Mouse (Mus musculus) lung, embryonic 14.5 days (tissue): ENCODE results near the gene Bri3bp. TPM values are rescaled to one million over a fixed set of nuclear protein-coding genes. Genes with fewer than 3 reads are reported as not detected.

ENCODE experiments used
- ATAC-seq: fragments of 200-750 bp; cut with Nextera tagmentation; 2 replicates; pipeline ENCODE4 v1.8.0; 2017; ENCODE audit warnings: mild to moderate bottlenecking, moderate TSS enrichment, moderate library complexity; ENCODE audit not compliant: insufficient read depth
- DNase-seq: peaks from one replicate; pipeline ENCODE4 v3.0.0-alpha.2; 2015
- H3K27ac ChIP-seq: fragments of 300-500 bp; sonication (generic); 2 replicates; pipeline ENCODE4 v1.5.1; 2014; ENCODE audit warnings: low read depth, mild to moderate bottlenecking, moderate library complexity
- H3K27me3 ChIP-seq: fragments of 300-500 bp; sonication (generic); 2 replicates; pipeline ENCODE4 v1.6.1; 2014; ENCODE audit warnings: low read length, control low read depth; ENCODE audit not compliant: insufficient read depth
- H3K36me3 ChIP-seq: fragments of 300-500 bp; sonication (generic); 2 replicates; pipeline ENCODE4 v1.6.1; 2014; ENCODE audit warnings: control low read depth; ENCODE audit not compliant: insufficient read depth
- H3K4me1 ChIP-seq: fragments of 300-500 bp; sonication (generic); 2 replicates; pipeline ENCODE4 v1.6.1; 2014; ENCODE audit warnings: antibody characterized with exemption, control low read depth; ENCODE audit not compliant: insufficient read depth
- H3K4me2 ChIP-seq: fragments of 300-500 bp; sonication (generic); 2 replicates; pipeline ENCODE4 v1.6.1; 2014; ENCODE audit warnings: mild to moderate bottlenecking
- H3K4me3 ChIP-seq: fragments of 300-500 bp; sonication (generic); 2 replicates; pipeline ENCODE4 v1.5.1; 2014; ENCODE audit warnings: low read depth, low read length
- H3K9ac ChIP-seq: fragments of 300-500 bp; sonication (generic); 2 replicates; pipeline ENCODE4 v1.6.1; 2014
- H3K9me3 ChIP-seq: fragments of 300-500 bp; sonication (generic); 2 replicates; pipeline ENCODE4 v1.6.1; 2016; ENCODE audit warnings: low read depth, low read length, control low read depth
- CTCF ChIP-seq: IDR thresholded peaks from 2 replicates; pipeline ENCODE4 v1.5.1; 2016; ENCODE audit warnings: antibody characterized with exemption, low read depth
- WGBS: fragments of 180-500 bp; shearing (Covaris S2); extraction: QIAGEN DNeasy Blood & Tissue Kit; methylation state at CpG from one replicate; pipeline ENCODE4 v1.1.7; 2014; 5-methylcytosine and 5-hydroxymethylcytosine counted together
- polyA plus RNA-seq: library from polyadenylated mRNA; unstranded; fragments of >200 nt; fragmentation: Nextera tagmentation; extraction: Ambion mirVana; gene quantifications from 2 replicates; pipeline ENCODE4 v1.2.1, GENCODE M21; 2014

The Bri3bp gene
- polyA plus RNA-seq, 1 experiment from 2014 or later = 37.9 TPM

DNA sequence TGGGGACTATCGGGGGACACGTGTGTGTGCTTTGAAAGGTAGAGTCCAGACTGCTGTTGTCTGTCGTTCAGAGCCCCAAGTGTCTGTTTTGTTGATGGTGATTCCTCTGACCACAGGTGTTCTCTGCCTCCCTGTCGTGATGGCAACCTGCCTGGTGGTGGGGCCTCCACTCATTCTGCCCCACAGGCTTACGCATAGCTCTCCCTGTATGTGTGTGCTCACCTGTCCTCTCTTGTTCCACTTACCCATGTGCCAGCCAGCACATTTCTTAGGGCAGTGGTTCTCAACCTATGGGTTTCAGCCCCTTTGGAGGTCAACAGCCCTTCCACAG is 51.7 kb downstream of the Bri3bp start:
- TF ChIP-seq CTCF = no peak
- Histone ChIP-seq H3K4me3 (no peak overlapping the region), H3K4me1 (no peaks in the 10 kb centered on the region), H3K9me3 (no peaks in the 10 kb centered on the region), H3K36me3 (peaks cover 30% of the 10 kb centered on the region; the same call in 1 of the 2 replicates), H3K4me2 (no peak overlapping the region), H3K27me3 (no peaks in the 10 kb centered on the region), H3K9ac (no peak overlapping the region), H3K27ac (no peak overlapping the region)
- DNase-seq (no peak), ATAC-seq (no peak)
- 71% methylated on average over 5 of the region's 5 CpGs for WGBS

- ATAC-seq (no peak), DNase-seq (no peak)
- no peak for TF ChIP-seq CTCF
- H3K4me1 ChIP-seq = no peaks in the 10 kb centered on the region
- no peak overlapping the region for H3K27ac ChIP-seq
- H3K27me3 ChIP-seq = no peaks in the 10 kb centered on the region
- 85% methylated on average over 10 of the region's 10 CpGs for WGBS
- no peak overlapping the region for H3K4me2 ChIP-seq
- H3K9me3 ChIP-seq = no peaks in the 10 kb centered on the region
- no peak overlapping the region for H3K9ac ChIP-seq
- H3K4me3 ChIP-seq = no peak overlapping the region
- peaks cover 18% of the 10 kb centered on the region; the same call in 1 of the 2 replicates for H3K36me3 ChIP-seq
Measured at GRCm38 (mm10) chr5:125495655-125496054, 54.3 kb downstream of the Bri3bp start.

DNA sequence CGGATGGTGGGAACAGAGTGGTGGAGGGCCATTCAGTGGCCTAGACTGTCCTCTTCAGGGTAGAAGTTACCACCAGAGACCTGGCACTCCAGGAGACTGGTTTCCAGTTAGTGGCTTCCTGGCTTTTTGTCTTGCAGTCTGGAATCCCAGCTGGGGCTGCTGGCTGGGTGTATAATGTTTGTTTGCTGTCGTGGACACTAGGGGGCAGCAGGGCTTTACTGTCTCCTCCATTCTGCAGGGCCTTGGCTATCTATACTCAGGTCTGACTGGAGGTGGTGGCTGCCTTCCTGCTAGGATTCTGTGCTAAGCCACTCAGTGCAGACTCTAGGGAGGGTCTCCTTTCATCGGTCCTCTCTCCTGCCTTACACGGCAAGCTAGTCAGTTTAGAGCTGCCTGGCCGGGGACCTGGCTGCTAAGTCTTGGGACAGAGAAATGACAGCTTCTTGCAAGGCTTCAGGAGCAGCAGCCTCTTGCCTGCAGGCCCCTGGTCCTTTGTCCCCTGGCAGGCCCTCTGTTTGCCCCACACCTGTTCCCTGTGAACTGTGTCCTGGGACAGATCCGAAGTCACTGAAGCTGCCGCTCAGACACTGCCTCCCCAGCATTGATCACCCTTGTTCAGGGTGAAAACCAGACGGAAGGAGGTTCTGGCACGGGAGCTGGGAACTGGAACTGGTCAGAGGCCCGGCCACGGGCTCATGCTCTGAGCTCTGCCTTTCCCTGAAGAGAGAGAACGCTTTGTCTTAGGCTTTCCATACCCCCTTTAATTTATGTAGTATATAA is 56.6 kb downstream of the Bri3bp start:
- H3K4me2 ChIP-seq = no peak overlapping the region
- H3K4me1 ChIP-seq = no peaks in the 10 kb centered on the region
- no peaks in the 10 kb centered on the region for H3K9me3 ChIP-seq
- peak; percentile 69 for TF ChIP-seq CTCF
- peaks cover 17% of the 10 kb centered on the region; the same call in 1 of the 2 replicates for H3K36me3 ChIP-seq
- 69% methylated on average over 12 of the region's 12 CpGs for WGBS
- no peak overlapping the region for H3K27ac ChIP-seq
- ATAC-seq = peak; percentile 35; the same call in 1 of the 2 replicates
- DNase-seq = peak; percentile 75
- no peak overlapping the region for H3K9ac ChIP-seq
- H3K4me3 ChIP-seq = no peak overlapping the region
- no peaks in the 10 kb centered on the region for H3K27me3 ChIP-seq

- no peak overlapping the region for H3K27ac ChIP-seq
Measured at GRCm38 (mm10) chr5:125501505-125501904, 60.1 kb downstream of the Bri3bp start.

DNA sequence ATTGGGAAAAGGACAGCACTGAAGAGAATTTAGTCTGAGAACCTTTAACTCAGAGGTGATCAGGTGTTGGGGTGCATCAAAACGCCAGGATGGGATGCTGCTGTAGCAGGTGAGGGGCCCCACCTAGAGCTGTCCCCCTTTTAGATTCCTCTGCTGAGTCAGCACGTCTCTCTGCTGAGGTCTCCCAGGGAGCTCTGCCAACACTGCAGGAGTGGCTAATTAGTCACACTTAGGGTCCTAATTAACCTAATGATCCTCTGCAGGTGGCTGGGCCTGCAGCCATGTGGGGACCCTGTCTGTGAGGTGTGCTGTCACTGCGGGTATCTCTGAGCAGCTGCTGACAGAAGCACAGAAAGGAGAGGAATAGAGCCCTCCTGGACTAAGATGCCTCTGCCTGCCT is 60.8 kb downstream of the Bri3bp start:
- H3K9me3 ChIP-seq = no peaks in the 10 kb centered on the region
- no peak for TF ChIP-seq CTCF
- ATAC-seq (no peak), DNase-seq (no peak)
- H3K9ac ChIP-seq = no peak overlapping the region
- no peak overlapping the region for H3K4me3 ChIP-seq
- H3K4me1 ChIP-seq = no peaks in the 10 kb centered on the region
- no peak overlapping the region for H3K27ac ChIP-seq
- H3K4me2 ChIP-seq = no peak overlapping the region
- H3K36me3 ChIP-seq = peaks cover 34% of the 10 kb centered on the region; the same call in 1 of the 2 replicates
- H3K27me3 ChIP-seq = no peaks in the 10 kb centered on the region
- 63% methylated on average over 3 of the region's 3 CpGs for WGBS

More at GRCm38 (mm10) chr5:125501505-125501904, 60.1 kb downstream of the Bri3bp start:
- Histone ChIP-seq H3K9ac (no peak overlapping the region), H3K4me3 (no peak overlapping the region), H3K9me3 (no peaks in the 10 kb centered on the region), H3K4me2 (no peak overlapping the region), H3K27me3 (no peaks in the 10 kb centered on the region), H3K36me3 (peaks cover 31% of the 10 kb centered on the region; the same call in 1 of the 2 replicates), H3K4me1 (no peaks in the 10 kb centered on the region)
- TF ChIP-seq CTCF = no peak
- ATAC-seq (no peak), DNase-seq (no peak)
- WGBS = 87% methylated on average over 6 of the region's 6 CpGs

- Histone ChIP-seq H3K4me2 (no peak overlapping the region), H3K9me3 (no peaks in the 10 kb centered on the region), H3K27ac (no peak overlapping the region), H3K4me3 (no peak overlapping the region), H3K36me3 (peaks cover 39% of the 10 kb centered on the region; the same call in 1 of the 2 replicates), H3K4me1 (no peaks in the 10 kb centered on the region), H3K27me3 (no peaks in the 10 kb centered on the region), H3K9ac (no peak overlapping the region)
- TF ChIP-seq CTCF = no peak
- no peak for DNase-seq
- WGBS = 91% methylated on average over 6 of the region's 6 CpGs
- no peak for ATAC-seq
Measured at GRCm38 (mm10) chr5:125503628-125504027, 62.3 kb downstream of the Bri3bp start.

DNA sequence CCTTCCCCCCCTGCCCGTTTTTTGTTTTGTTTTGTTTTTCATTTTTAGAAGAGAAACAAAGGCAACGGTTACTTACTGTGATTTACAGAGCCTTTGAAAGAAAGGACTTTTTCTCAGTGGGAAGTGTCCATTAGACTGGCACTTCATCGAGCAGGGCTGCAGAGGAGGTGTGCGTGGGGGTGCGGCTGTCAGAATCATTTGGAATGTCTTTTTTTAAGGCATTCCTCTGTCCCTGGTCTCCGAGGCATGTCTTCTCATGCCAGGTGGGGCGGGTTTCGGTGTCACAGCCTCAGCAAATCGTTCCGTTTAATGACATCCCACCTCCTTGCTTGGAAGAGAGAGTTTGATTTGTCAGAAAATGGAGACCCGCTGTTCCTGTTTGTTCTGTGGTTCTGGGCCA is 63.3 kb downstream of the Bri3bp start:
- WGBS = 69% methylated on average over 11 of the region's 11 CpGs
- no peak for TF ChIP-seq CTCF
- H3K4me1 ChIP-seq = no peaks in the 10 kb centered on the region
- no peak overlapping the region for H3K27ac ChIP-seq
- no peaks in the 10 kb centered on the region for H3K9me3 ChIP-seq
- no peak overlapping the region for H3K4me3 ChIP-seq
- no peak overlapping the region for H3K4me2 ChIP-seq
- DNase-seq (no peak), ATAC-seq (no peak)
- no peak overlapping the region for H3K9ac ChIP-seq
- H3K36me3 ChIP-seq = peaks cover 47% of the 10 kb centered on the region; the same call in 1 of the 2 replicates
- no peaks in the 10 kb centered on the region for H3K27me3 ChIP-seq
